In the genomic region with DNA sequence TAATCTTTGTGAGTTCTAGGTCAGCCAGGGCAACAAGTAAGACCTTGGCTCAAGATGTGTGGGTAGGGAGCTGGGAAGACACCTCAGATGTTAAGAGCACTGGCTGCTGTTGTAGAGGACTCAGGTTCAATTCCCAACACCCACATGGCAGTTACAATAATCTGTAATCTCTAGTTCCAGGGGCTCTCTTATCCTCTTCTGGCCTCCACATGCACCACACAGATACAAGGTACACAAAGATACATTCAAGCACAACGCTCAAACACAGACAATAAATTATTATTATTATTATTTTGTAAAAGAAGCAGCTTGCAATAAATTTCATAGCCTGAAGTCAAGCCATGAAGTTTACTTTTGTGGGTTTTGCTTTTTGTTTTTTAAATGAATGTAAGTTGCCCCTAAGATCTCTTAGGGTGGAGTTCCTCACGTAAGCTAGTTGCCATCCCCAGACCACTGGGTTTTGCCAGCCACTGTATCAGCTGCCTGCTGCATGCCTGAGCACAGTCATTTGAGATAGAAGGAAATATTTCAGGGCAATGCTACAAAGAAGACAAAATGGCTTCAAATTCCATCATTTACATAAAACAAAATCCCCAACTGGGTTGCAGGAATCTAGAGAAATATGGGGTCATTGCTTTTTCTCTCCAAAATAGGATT, we compare ENCODE assay signal across 14 mouse cellular contexts. TPM values are rescaled to one million over a fixed set of nuclear protein-coding genes. Genes with fewer than 3 reads are reported as not detected.
DNase-seq lines count a peak whose midpoint lies in the region; ATAC-seq and TF ChIP-seq lines count a peak whose summit lies in the region.
"Had no signal": no experiment of that assay in that cellular context is flagged by ENCODE, and none has a peak within 500 bp of the region (broad histone marks: within the 10 kb centered on the region; RNA-seq: fewer than 3 reads in every experiment).

No protein-coding gene starts in this region.

- H3K4me3 ChIP-seq in layer of hippocampus, adult 2 months: no peak overlapping the region
- no peak overlapping the region for H3K4me3 ChIP-seq in forebrain, postnatal 0 days (ENCODE audit: low read depth, low read length)
- H3K4me3 ChIP-seq: embryonic facial prominence, embryonic 13.5 days; midbrain, embryonic 10.5 days had no signal

- no peaks in the 10 kb centered on the region for H3K36me3 ChIP-seq in forebrain, postnatal 0 days (ENCODE audit: insufficient read depth)
- H3K36me3 ChIP-seq: embryonic facial prominence, embryonic 13.5 days had no signal

- H3K27ac ChIP-seq in layer of hippocampus, adult 2 months: peak overlapping the region; percentile 76
- H3K27ac ChIP-seq in forebrain, postnatal 0 days (ENCODE audit: low read depth, low read length): peak overlapping the region; percentile 64
- H3K27ac ChIP-seq: embryonic facial prominence, embryonic 13.5 days; kidney, postnatal 0 days; midbrain, embryonic 10.5 days had no signal

- no peak for DNase-seq in layer of hippocampus, adult 2 months (ENCODE audit: low spot score in 2 of 2)
- DNase-seq in layer of hippocampus, adult 9-11 months: no peak
- peak; percentile 82 for DNase-seq in c-Kit-positive CD71-positive TER-119-positive erythroid progenitor cells, embryonic 14.5 days (ENCODE audit: low spot score)
- no peak for DNase-seq in forebrain, postnatal 0 days
- DNase-seq in adrenal gland, postnatal 4 days (ENCODE audit: low spot score in 2 of 2): no peak
- DNase-seq in kidney, postnatal 4 days: no peak
- DNase-seq: cerebellum, postnatal 10 days; lung, postnatal 10 days had no signal

- H3K9me3 ChIP-seq in forebrain, postnatal 0 days (ENCODE audit: low read length): no peaks in the 10 kb centered on the region
- H3K9me3 ChIP-seq: embryonic facial prominence, embryonic 13.5 days; midbrain, embryonic 10.5 days had no signal

- 70% methylated on average over 2 of the region's 2 CpGs for WGBS in forebrain, postnatal 0 days

- H3K4me2 ChIP-seq in forebrain, postnatal 0 days (ENCODE audit: low read depth): no peak overlapping the region
- H3K4me2 ChIP-seq: embryonic facial prominence, embryonic 13.5 days had no signal

- no peak for TF ChIP-seq CTCF in layer of hippocampus, adult 2 months (conservative IDR thresholded peaks at IDR 0.05)
- TF ChIP-seq CTCF in forebrain, postnatal 0 days (IDR thresholded peaks at IDR 0.05; ENCODE audit: low read depth): no peak

- ATAC-seq in forebrain, postnatal 0 days: no peak
- ATAC-seq in megakaryocyte progenitor cell, adult 5-6 weeks (replicated peaks; ENCODE audit: poor library complexity): peak; percentile 83
- ATAC-seq in CD4-positive, CD25-positive, alpha-beta regulatory T cell, adult 4 months: no peak
- ATAC-seq: Patski had no signal

- H3K9ac ChIP-seq in forebrain, postnatal 0 days: no peak overlapping the region
- H3K9ac ChIP-seq: embryonic facial prominence, embryonic 13.5 days had no signal

- 0 out of 2 replicates have a peak, but pooled peaks cover 4% of the 10 kb centered on the region for H3K4me1 ChIP-seq in forebrain, postnatal 0 days (ENCODE audit: insufficient read depth)

- no peaks in the 10 kb centered on the region for H3K27me3 ChIP-seq in forebrain, postnatal 0 days (ENCODE audit: insufficient read depth, low read length)
- H3K27me3 ChIP-seq: embryonic facial prominence, embryonic 13.5 days; Patski had no signal

RNA-seq across cellular contexts. Expression of a gene that starts 32.5 kb away (rescaled TPM):
- 10 to 100 TPM; 31.6 to 34.8 TPM for total RNA-seq in layer of hippocampus, adult 2 months (2021)
- total RNA-seq in forebrain, postnatal 0 days (2014; rRNA removed): 74.8 and 87.9 TPM in 2 replicates
- 8.7 and 10.3 TPM in 2 replicates for polyA plus RNA-seq in forebrain, postnatal 0 days (2015; fragmentation: Nextera tagmentation; extraction: Ambion mirVana)
- 1.1 and 1.4 TPM in 2 replicates for total RNA-seq in megakaryocyte progenitor cell, adult 5-6 weeks (2015)
- 0.62 and 2.0 TPM in 2 replicates for total RNA-seq in megakaryocyte progenitor cell, adult 5-6 weeks (2017)
- total RNA-seq in adrenal gland, postnatal 4 days (2021): 1 to 10 TPM; 7.9 to 8.6 TPM
- polyA plus RNA-seq in CD4-positive, CD25-positive, alpha-beta regulatory T cell, adult 4 months (2017; shearing (Covaris generic)): under 1 TPM; 0.32 to 0.46 TPM
